Mouse (Mus musculus): ENCODE data around the gene Lctl. TPM values are rescaled to one million over a fixed set of nuclear protein-coding genes. Genes with fewer than 3 reads are reported as not detected.
"Not testable (repeated sequence)": the region's sequence is repeated elsewhere in the genome, so short reads cannot be mapped to it uniquely, and the experiment has no call there.

Lctl gene
- polyA plus RNA-seq, 1 experiment = 76.0 TPM

DNA sequence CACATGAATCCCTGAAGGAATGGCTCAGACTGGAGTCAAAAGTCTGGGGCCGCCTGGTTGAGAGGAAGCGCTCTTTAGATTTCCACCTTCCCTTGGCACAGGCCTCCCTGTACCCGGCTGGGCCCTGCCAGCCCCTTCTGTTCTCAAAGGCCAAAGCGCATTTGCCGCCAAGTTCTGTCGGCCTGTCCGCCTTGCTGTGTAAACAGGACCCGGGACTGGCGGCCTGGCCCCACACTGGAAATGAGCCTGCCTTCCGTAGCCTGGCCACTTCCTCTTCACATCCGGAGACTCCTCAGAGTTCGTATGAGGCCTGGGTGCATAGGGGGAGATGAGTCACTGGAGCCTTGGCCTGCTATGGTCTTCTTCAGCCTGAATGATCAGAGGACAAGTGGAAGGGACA lies 27.9 kb upstream of the Lctl start:
- H3K4me1 ChIP-seq (ENCODE audit: control insufficient read depth, insufficient read depth, insufficient read length, low read length) = peaks cover 10% of the 10 kb centered on the region
- peak overlapping the region; percentile 82 for H3K27ac ChIP-seq (replicated peaks; ENCODE audit: low read depth, low read length)

DNA sequence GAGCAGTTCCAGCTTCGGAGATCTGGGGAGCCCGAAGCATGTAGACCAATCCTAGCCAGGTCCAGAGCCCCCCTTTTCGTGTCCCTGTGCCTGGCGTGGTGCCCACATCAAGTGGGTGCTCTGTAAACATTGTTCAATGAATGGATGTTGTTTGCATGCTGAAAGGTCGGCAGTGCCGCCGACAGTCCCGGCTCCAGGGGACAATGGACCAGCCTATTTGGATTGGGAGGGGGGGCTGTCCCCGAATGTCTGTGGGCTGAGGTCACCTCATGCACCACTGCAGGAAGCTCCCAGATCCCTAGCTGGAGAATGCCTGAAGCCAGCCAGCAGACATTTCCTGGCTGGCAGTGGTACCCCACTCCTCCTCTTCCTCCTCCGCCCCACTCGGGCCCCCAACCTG lies 22.9 kb upstream of the Lctl start:
- no peak overlapping the region for H3K27ac ChIP-seq (replicated peaks; ENCODE audit: low read depth, low read length)
- H3K4me3 ChIP-seq (ENCODE audit: insufficient read depth, low read depth, low read length) = no peak overlapping the region
- H3K4me1 ChIP-seq (ENCODE audit: control insufficient read depth, insufficient read depth, insufficient read length, low read length) = peaks cover 7% of the 10 kb centered on the region; the same call in 1 of the 2 replicates

More for the DNA sequence above, 27.9 kb upstream of the Lctl start:
- no peak overlapping the region for H3K4me3 ChIP-seq (ENCODE audit: insufficient read depth, low read depth, low read length)

DNA sequence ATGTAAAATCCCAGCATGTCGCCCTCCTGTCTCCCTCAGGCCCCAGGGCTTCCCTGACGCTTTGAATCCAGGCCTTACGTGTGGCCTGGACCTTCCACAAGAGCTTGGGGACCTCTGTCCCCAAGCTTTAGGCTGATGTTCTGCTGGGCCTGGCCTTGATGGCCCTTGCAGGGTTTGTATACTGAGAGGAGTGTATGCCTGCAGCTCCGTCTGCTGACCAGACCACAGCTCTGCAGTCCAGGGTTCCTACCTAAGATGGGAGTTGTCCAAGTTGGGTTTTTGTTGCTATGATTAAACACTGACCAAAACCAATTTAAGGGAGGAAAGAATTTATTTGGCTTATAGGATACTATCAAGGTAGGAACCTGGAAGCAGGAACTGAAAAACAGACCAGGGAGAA lies 18.7 kb upstream of the Lctl start:
- Histone ChIP-seq H3K27ac (replicated peaks; ENCODE audit: low read depth, low read length) (no peak overlapping the region), H3K4me3 (ENCODE audit: insufficient read depth, low read depth, low read length) (no peak overlapping the region), H3K4me1 (ENCODE audit: control insufficient read depth, insufficient read depth, insufficient read length, low read length) (peaks cover 7% of the 10 kb centered on the region; the same call in 1 of the 2 replicates)

DNA sequence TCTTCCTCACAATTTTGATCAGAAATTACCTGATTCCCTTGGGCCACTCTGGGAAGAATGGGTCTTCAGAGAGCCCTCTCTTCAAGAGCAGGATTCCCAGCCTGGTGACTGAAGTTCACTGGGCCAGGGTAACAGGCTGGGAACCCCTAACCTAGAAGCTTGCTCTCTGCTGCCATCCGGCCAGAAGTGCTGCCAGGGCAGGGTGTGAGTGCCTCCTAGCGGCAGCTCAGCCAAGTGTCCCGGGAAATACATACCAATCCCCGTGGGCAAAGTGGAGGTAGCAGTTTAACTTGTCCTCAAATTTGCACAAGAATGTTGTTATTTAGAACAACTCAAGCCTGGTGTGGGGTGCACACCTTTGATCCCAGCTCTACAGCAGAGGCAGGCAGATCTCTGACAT lies 16.5 kb upstream of the Lctl start:
- Histone ChIP-seq H3K4me3 (ENCODE audit: insufficient read depth, low read depth, low read length) (no peak overlapping the region), H3K27ac (replicated peaks; ENCODE audit: low read depth, low read length) (no peak overlapping the region)

DNA sequence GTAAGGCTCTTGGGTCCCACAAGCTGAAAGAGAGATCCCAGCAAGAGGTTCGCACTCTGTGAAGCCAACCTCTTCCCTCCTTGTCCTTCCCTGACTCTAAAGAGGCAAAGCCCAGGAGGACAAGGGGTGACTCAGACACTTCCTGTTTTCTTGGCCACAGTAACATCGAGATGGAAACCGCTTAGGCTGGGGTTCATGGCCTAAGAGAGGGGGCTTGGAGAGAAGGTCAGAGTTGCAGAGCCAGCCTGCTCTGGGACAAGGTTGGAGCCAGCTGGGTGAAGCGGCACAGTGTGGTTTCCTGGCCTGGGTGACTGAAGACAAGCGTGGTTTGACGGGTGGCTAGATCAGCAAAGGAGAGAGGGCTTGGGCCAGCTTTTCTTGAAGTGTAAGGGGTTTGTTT lies 11.6 kb upstream of the Lctl start:
- Histone ChIP-seq H3K27ac (replicated peaks; ENCODE audit: low read depth, low read length) (peak overlapping the region; percentile 54), H3K4me1 (ENCODE audit: control insufficient read depth, insufficient read depth, insufficient read length, low read length) (peaks cover 10% of the 10 kb centered on the region), H3K4me3 (ENCODE audit: insufficient read depth, low read depth, low read length) (no peak overlapping the region)

More for the DNA sequence above, 16.5 kb upstream of the Lctl start:
- peaks cover 7% of the 10 kb centered on the region for H3K4me1 ChIP-seq (ENCODE audit: control insufficient read depth, insufficient read depth, insufficient read length, low read length)

DNA sequence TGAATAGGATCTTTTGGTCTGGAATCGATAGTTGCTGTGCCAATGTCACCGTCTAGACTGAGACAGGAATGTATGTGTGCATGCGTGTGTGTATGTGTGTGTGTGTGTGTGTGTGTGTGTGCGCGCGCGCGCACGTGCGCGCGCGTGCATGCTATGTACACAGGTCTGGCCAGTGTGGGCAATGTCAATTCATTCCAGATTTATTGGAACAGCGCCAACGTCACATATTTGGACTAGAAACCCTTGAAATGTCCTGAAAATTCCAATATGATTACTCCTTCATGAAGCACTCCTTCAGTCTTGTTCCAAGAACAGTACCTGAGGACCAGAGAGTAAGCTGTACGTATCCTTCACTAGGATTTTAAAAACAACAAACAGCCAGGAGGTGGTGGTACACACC lies 6.4 kb upstream of the Lctl start:
- Histone ChIP-seq H3K27ac (replicated peaks; ENCODE audit: low read depth, low read length) (no peak overlapping the region), H3K4me3 (ENCODE audit: insufficient read depth, low read depth, low read length) (no peak overlapping the region), H3K4me1 (ENCODE audit: control insufficient read depth, insufficient read depth, insufficient read length, low read length) (peaks cover 12% of the 10 kb centered on the region)

DNA sequence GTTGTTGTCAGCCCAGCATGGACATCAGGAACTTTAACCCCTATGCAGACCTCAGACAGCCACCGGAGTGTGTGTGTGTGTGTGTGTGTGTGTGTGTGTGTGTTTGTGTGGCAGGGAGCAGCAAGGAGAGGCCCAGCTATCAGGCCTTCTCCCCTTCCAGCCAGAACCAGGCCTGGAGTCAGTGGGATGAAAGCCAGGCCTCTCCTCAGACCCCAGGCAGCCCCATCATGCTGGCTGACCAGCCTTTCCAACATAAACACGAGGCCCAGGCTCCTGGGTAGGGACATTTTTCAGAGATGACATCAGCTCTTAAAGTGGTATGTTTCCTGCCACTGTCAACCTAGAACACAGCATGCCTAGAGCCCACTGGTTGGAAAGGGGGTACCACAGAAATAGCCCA lies 2.3 kb upstream of the Lctl start:
- Histone ChIP-seq H3K4me3 (ENCODE audit: insufficient read depth, low read depth, low read length) (no peak overlapping the region), H3K27ac (replicated peaks; ENCODE audit: low read depth, low read length) (peak overlapping the region; percentile 39; the same call in 1 of the 2 replicates), H3K4me1 (ENCODE audit: control insufficient read depth, insufficient read depth, insufficient read length, low read length) (peaks cover 18% of the 10 kb centered on the region)

DNA sequence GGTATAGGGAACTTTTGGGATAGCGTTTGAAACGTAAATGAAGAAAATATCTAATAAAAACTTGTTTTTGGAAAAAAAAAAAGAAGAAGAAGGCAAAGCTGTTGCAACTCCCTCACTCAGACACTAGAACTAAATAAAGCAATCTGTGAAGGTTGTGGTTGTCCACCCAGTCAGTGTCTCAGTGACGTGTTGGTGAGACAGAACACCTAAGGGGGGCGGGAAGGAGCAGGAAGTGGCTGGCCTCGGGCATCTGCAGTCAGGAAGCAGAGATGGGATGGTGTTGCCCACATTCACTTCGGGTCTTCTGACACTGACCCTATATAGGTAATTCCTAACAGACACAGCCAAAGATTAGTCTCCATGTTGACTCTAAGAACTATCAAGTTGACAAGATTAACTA lies 1.2 kb upstream of the Lctl start:
- H3K27ac ChIP-seq (replicated peaks; ENCODE audit: low read depth, low read length) = no peak overlapping the region
- H3K4me3 ChIP-seq (ENCODE audit: insufficient read depth, low read depth, low read length) = no peak overlapping the region
- H3K4me1 ChIP-seq (ENCODE audit: control insufficient read depth, insufficient read depth, insufficient read length, low read length) = peaks cover 18% of the 10 kb centered on the region

DNA sequence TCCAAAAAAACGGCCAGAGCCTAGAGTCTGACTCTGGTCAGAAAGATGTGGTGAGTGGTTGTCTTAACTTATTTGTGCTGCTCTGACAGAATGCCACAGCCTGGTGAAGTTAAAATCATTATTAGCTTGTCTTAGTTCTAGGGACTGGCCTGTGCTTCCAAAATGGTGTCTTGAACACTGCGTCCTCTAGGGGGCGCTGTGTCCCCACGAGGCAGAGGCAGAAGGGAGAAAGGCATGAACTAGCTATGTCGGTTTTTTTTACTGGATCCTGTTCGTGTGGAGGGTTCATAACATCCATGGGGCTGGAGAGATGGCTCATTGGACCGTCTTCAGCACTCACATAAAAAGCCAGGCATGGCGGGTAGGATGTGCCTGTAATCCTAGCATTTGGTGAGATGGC lies 3.0 kb downstream of the Lctl start:
- H3K4me3 ChIP-seq (ENCODE audit: insufficient read depth, low read depth, low read length) = no peak overlapping the region
- H3K4me1 ChIP-seq (ENCODE audit: control insufficient read depth, insufficient read depth, insufficient read length, low read length) = peaks cover 8% of the 10 kb centered on the region
- no peak overlapping the region for H3K27ac ChIP-seq (replicated peaks; ENCODE audit: low read depth, low read length)

DNA sequence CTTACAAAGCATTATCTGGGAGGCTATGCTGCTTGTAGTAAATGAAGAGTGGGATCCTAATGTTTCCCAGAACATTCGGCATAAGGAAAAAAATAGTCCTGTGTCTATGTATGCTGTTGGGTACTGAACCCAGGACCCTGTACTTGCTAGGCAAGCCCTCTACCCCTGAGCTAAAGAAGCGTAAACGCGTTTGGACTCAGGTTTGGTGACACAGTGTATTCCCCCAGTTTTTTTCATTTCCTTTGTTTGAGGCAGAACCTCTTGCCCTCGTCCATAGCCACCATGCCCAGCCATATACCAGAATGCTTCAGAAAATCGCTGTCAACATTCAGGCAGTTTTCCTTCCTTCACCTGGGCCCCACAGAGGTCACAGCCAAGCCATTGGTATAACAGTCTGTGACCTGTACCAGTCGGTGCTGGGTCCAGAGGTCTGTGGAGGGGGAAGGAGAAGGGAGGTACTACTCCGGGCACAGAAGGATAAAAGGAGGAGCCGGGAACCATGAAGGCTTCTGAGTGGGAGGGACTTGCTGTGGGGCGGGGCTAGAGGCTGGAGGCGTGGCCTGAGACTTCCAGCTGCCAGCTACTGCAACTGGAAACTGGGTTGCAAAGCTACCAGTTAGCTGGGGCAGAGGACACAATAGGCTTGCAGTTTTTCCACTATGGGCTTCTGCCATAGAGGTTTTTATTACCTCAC lies 3.8 kb downstream of the Lctl start:
- Histone ChIP-seq H3K4me1 (ENCODE audit: control insufficient read depth, insufficient read depth, insufficient read length, low read length) (peaks cover 8% of the 10 kb centered on the region), H3K4me3 (ENCODE audit: insufficient read depth, low read depth, low read length) (no peak overlapping the region), H3K27ac (replicated peaks; ENCODE audit: low read depth, low read length) (peak overlapping the region; percentile 26)

DNA sequence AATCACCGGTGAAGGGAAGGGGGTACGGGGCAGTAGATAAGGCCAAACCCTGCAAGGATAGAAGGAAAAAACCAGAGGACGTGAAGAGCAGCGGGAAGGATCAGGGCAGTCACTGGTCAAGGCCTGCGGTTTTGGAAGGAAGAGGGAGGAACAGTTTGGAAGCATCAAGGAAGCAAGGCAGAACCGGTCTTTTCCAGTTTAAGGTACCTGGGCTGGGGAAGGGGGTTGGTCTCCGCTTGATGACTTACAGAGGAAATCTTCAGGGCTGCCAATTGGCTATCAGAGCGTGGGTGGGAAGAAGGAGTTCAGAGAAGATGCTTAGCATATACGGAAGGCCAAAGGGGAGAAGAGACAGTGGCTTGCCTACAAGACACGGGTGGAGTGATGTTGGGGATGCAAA lies 5.7 kb downstream of the Lctl start:
- Histone ChIP-seq H3K4me3 (ENCODE audit: insufficient read depth, low read depth, low read length) (no peak overlapping the region), H3K4me1 (ENCODE audit: control insufficient read depth, insufficient read depth, insufficient read length, low read length) (peaks cover under 1% of the 10 kb centered on the region; the same call in 1 of the 2 replicates), H3K27ac (replicated peaks; ENCODE audit: low read depth, low read length) (no peak overlapping the region)

DNA sequence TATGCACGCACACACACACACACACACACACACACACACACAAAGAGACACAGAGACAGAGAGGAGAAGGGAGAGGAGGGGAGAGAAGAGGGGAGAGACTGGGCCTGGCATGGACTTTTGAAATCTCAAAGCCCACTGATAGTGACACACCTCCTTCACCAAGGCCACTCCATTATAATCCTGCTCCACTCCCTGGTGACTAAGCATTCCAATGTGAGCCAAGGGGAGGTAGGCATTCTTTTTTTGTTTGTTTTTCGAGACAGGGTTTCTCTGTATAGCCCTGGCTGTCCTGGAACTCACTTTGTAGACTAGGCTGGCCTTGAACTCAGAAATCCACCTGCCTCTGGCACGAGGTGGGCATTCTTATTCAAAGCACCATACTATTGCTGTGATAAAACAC lies 7.9 kb downstream of the Lctl start:
- not testable (repeated sequence) for H3K27ac ChIP-seq (replicated peaks; ENCODE audit: low read depth, low read length); H3K4me1 ChIP-seq (ENCODE audit: control insufficient read depth, insufficient read depth, insufficient read length, low read length); H3K4me3 ChIP-seq (ENCODE audit: insufficient read depth, low read depth, low read length)

DNA sequence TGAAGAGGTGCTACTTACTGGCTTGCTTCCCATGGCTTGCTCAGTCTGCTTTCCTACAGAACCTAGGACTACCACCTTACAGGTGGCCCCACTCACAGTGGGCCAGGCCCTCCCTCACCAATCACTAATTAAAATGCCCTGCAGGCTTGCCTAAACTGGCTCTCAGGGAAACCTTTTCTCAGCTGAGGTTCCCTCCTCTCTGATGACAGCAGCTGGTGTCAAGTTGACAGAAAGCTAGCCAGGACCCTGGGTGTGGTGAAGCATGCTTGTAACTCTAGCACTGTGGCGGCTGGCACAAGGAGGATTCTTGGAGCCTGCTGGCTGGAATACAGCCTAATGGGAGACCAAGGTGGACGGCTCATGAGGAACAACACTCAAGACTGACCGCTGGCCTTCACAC lies 8.4 kb downstream of the Lctl start:
- Histone ChIP-seq H3K4me3 (ENCODE audit: insufficient read depth, low read depth, low read length) (no peak overlapping the region), H3K4me1 (ENCODE audit: control insufficient read depth, insufficient read depth, insufficient read length, low read length) (no peaks in the 10 kb centered on the region), H3K27ac (replicated peaks; ENCODE audit: low read depth, low read length) (no peak overlapping the region)

DNA sequence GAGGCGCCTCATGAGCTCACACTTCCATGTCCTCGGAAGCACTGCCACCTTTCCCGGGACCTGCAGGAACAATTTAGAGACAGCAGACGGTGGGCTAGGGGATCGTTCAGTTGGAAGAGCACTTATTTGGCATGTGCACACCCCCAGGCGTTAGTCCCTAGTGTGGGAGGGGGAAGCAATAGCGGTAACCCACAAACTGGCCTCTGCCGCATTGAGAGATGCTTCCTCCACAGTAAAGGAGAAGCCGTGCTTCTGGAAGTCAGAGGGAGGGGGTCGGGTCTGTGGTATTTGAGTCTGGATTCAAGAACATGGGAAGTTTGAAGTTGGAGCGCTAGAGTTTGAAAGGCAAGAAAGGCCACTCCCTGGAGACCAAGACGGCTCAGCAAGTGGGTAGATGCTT lies 9.2 kb downstream of the Lctl start:
- Histone ChIP-seq H3K27ac (replicated peaks; ENCODE audit: low read depth, low read length) (no peak overlapping the region), H3K4me3 (ENCODE audit: insufficient read depth, low read depth, low read length) (no peak overlapping the region), H3K4me1 (ENCODE audit: control insufficient read depth, insufficient read depth, insufficient read length, low read length) (no peaks in the 10 kb centered on the region)

DNA sequence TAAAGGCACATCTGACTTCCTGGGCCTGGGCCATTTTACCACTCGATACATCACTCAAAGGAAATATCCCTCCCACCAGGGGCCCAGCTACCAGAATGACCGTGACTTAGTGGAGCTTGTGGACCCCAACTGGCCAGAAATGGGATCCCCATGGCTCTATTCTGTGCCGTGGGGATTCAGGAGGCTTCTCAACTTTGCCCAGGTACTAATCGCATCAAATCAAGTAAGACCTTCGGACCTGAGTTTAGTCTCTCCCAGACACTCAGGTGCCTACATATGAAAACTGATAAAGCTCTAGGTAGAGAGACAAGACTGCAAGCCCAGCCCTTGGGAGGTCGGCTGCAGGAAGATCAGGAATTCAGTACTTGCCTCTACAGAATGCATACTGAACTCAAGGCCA lies 14.7 kb downstream of the Lctl start:
- Histone ChIP-seq H3K27ac (replicated peaks; ENCODE audit: low read depth, low read length) (no peak overlapping the region), H3K4me1 (ENCODE audit: control insufficient read depth, insufficient read depth, insufficient read length, low read length) (no peaks in the 10 kb centered on the region), H3K4me3 (ENCODE audit: insufficient read depth, low read depth, low read length) (no peak overlapping the region)

DNA sequence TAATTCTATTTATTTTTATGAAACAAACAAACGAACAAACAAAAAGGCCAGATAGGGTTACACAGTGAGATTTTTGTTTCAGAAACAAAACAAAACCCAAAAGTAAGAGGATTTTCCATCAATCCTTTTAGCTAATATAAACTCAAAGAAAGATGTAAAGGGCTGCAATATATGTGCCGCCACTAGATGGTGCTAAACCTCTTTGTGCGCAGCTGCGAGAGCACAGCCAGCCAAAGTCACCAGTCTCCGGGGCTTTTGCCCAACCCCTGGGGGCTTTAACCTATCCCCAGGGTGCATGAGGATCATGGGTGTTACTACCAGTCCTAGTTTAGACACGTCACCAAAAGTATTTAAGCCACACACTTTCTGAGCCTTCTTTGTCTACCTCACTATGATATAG lies 21.9 kb downstream of the Lctl start:
- not testable (repeated sequence) for H3K27ac ChIP-seq (replicated peaks; ENCODE audit: low read depth, low read length); H3K4me1 ChIP-seq (ENCODE audit: control insufficient read depth, insufficient read depth, insufficient read length, low read length); H3K4me3 ChIP-seq (ENCODE audit: insufficient read depth, low read depth, low read length)

Measured in brown adipose tissue, adult 24 weeks (tissue).